Mouse (Mus musculus): ENCODE data around the gene Hltf. TPM values are rescaled to one million over a fixed set of nuclear protein-coding genes. Genes with fewer than 3 reads are reported as not detected.

Hltf gene
- total and polyA plus RNA-seq, 2 experiments, result 1.2 to 15.2 TPM

GRCm38 (mm10) chr3:20127047-20127595 is 69.5 kb downstream of the Hltf start:
- peaks cover 8% of the 10 kb centered on the region for H3K36me3 ChIP-seq (ENCODE audit: control insufficient read depth, insufficient read depth, low read length)
- H3K9ac ChIP-seq (ENCODE audit: low read depth, low read length), result no peak overlapping the region
- no peaks in the 10 kb centered on the region for H3K27me3 ChIP-seq (ENCODE audit: control insufficient read depth, insufficient read depth, low read length)
- H3K27ac ChIP-seq (replicated peaks; ENCODE audit: insufficient read depth, low read depth, low read length), result no peak overlapping the region
- DNase-seq (ENCODE audit: extremely low read depth, low read depth, low spot score), result no peak
- no peak overlapping the region for H3K4me3 ChIP-seq (ENCODE audit: insufficient read depth, low read depth, low read length)
- no peaks in the 10 kb centered on the region for H3K79me2 ChIP-seq (ENCODE audit: control insufficient read depth, insufficient read depth, low read length)
- H3K4me1 ChIP-seq (ENCODE audit: control insufficient read depth, insufficient read depth, low read length), result no peaks in the 10 kb centered on the region
- 97% methylated on average over 2 of the region's 2 CpGs for WGBS
- TF ChIP-seq POLR2A (IDR thresholded peaks at IDR 0.05; ENCODE audit: extremely low read depth, insufficient read depth, low read length) (no peak), CTCF (IDR thresholded peaks at IDR 0.05; ENCODE audit: low read depth, low read length) (no peak)

- DNase-seq (ENCODE audit: extremely low read depth, low read depth, low spot score), result no peak
- WGBS, result 87% methylated on average over 5 of the region's 5 CpGs
- no peaks in the 10 kb centered on the region for H3K27me3 ChIP-seq (ENCODE audit: control insufficient read depth, insufficient read depth, low read length)
Observed at GRCm38 (mm10) chr3:20129491-20129890, 71.9 kb downstream of the Hltf start.

GRCm38 (mm10) chr3:20130456-20131349 is 73.1 kb downstream of the Hltf start:
- H3K36me3 ChIP-seq (ENCODE audit: control insufficient read depth, insufficient read depth, low read length), result no peaks in the 10 kb centered on the region
- no peak for DNase-seq (ENCODE audit: extremely low read depth, low read depth, low spot score)
- no peak for TF ChIP-seq POLR2A (IDR thresholded peaks at IDR 0.05; ENCODE audit: extremely low read depth, insufficient read depth, low read length)
- no peak for TF ChIP-seq CTCF (IDR thresholded peaks at IDR 0.05; ENCODE audit: low read depth, low read length)
- WGBS, result 94% methylated on average over 8 of the region's 8 CpGs
- H3K79me2 ChIP-seq (ENCODE audit: control insufficient read depth, insufficient read depth, low read length), result no peaks in the 10 kb centered on the region
- H3K27me3 ChIP-seq (ENCODE audit: control insufficient read depth, insufficient read depth, low read length), result no peaks in the 10 kb centered on the region
- no peak overlapping the region for H3K9ac ChIP-seq (ENCODE audit: low read depth, low read length)
- no peak overlapping the region for H3K4me3 ChIP-seq (ENCODE audit: insufficient read depth, low read depth, low read length)
- H3K27ac ChIP-seq (replicated peaks; ENCODE audit: insufficient read depth, low read depth, low read length), result no peak overlapping the region
- no peaks in the 10 kb centered on the region for H3K4me1 ChIP-seq (ENCODE audit: control insufficient read depth, insufficient read depth, low read length)

More at GRCm38 (mm10) chr3:20129491-20129890, 71.9 kb downstream of the Hltf start:
- H3K4me3 ChIP-seq (ENCODE audit: insufficient read depth, low read depth, low read length), result no peak overlapping the region
- no peaks in the 10 kb centered on the region for H3K36me3 ChIP-seq (ENCODE audit: control insufficient read depth, insufficient read depth, low read length)
- no peak for TF ChIP-seq CTCF (IDR thresholded peaks at IDR 0.05; ENCODE audit: low read depth, low read length)
- no peak for TF ChIP-seq POLR2A (IDR thresholded peaks at IDR 0.05; ENCODE audit: extremely low read depth, insufficient read depth, low read length)
- no peak overlapping the region for H3K27ac ChIP-seq (replicated peaks; ENCODE audit: insufficient read depth, low read depth, low read length)
- H3K79me2 ChIP-seq (ENCODE audit: control insufficient read depth, insufficient read depth, low read length), result no peaks in the 10 kb centered on the region
- H3K9ac ChIP-seq (ENCODE audit: low read depth, low read length), result no peak overlapping the region
- no peaks in the 10 kb centered on the region for H3K4me1 ChIP-seq (ENCODE audit: control insufficient read depth, insufficient read depth, low read length)

- Histone ChIP-seq H3K27ac (replicated peaks; ENCODE audit: insufficient read depth, low read depth, low read length) (no peak overlapping the region), H3K4me1 (ENCODE audit: control insufficient read depth, insufficient read depth, low read length) (no peaks in the 10 kb centered on the region), H3K27me3 (ENCODE audit: control insufficient read depth, insufficient read depth, low read length) (no peaks in the 10 kb centered on the region), H3K9ac (ENCODE audit: low read depth, low read length) (no peak overlapping the region), H3K79me2 (ENCODE audit: control insufficient read depth, insufficient read depth, low read length) (no peaks in the 10 kb centered on the region), H3K4me3 (ENCODE audit: insufficient read depth, low read depth, low read length) (no peak overlapping the region), H3K36me3 (ENCODE audit: control insufficient read depth, insufficient read depth, low read length) (peaks cover 3% of the 10 kb centered on the region; the same call in 1 of the 2 replicates)
- no peak for DNase-seq (ENCODE audit: extremely low read depth, low read depth, low spot score)
- WGBS, result 70% methylated on average over 2 of the region's 2 CpGs
- TF ChIP-seq CTCF (IDR thresholded peaks at IDR 0.05; ENCODE audit: low read depth, low read length), result no peak
- no peak for TF ChIP-seq POLR2A (IDR thresholded peaks at IDR 0.05; ENCODE audit: extremely low read depth, insufficient read depth, low read length)
Observed at GRCm38 (mm10) chr3:20131350-20131720, 73.7 kb downstream of the Hltf start.

- 85% methylated on average over 1 of the region's 1 CpGs for WGBS
- Histone ChIP-seq H3K36me3 (ENCODE audit: control insufficient read depth, insufficient read depth, low read length) (peaks cover 5% of the 10 kb centered on the region), H3K27me3 (ENCODE audit: control insufficient read depth, insufficient read depth, low read length) (no peaks in the 10 kb centered on the region), H3K27ac (replicated peaks; ENCODE audit: insufficient read depth, low read depth, low read length) (no peak overlapping the region), H3K9ac (ENCODE audit: low read depth, low read length) (no peak overlapping the region), H3K79me2 (ENCODE audit: control insufficient read depth, insufficient read depth, low read length) (no peaks in the 10 kb centered on the region), H3K4me1 (ENCODE audit: control insufficient read depth, insufficient read depth, low read length) (no peaks in the 10 kb centered on the region), H3K4me3 (ENCODE audit: insufficient read depth, low read depth, low read length) (no peak overlapping the region)
- peak; percentile 15 for DNase-seq (ENCODE audit: extremely low read depth, low read depth, low spot score)
- TF ChIP-seq POLR2A (IDR thresholded peaks at IDR 0.05; ENCODE audit: extremely low read depth, insufficient read depth, low read length), result no peak
- no peak for TF ChIP-seq CTCF (IDR thresholded peaks at IDR 0.05; ENCODE audit: low read depth, low read length)
Observed at GRCm38 (mm10) chr3:20132731-20133130, 75.1 kb downstream of the Hltf start.

- no peak overlapping the region for H3K9ac ChIP-seq (ENCODE audit: low read depth, low read length)
- H3K36me3 ChIP-seq (ENCODE audit: control insufficient read depth, insufficient read depth, low read length), result peaks cover 8% of the 10 kb centered on the region
- H3K27me3 ChIP-seq (ENCODE audit: control insufficient read depth, insufficient read depth, low read length), result no peaks in the 10 kb centered on the region
- 73% methylated on average over 1 of the region's 1 CpGs for WGBS
- H3K4me3 ChIP-seq (ENCODE audit: insufficient read depth, low read depth, low read length), result no peak overlapping the region
- H3K79me2 ChIP-seq (ENCODE audit: control insufficient read depth, insufficient read depth, low read length), result no peaks in the 10 kb centered on the region
- no peak for DNase-seq (ENCODE audit: extremely low read depth, low read depth, low spot score)
- TF ChIP-seq POLR2A (IDR thresholded peaks at IDR 0.05; ENCODE audit: extremely low read depth, insufficient read depth, low read length) (no peak), CTCF (IDR thresholded peaks at IDR 0.05; ENCODE audit: low read depth, low read length) (no peak)
- no peaks in the 10 kb centered on the region for H3K4me1 ChIP-seq (ENCODE audit: control insufficient read depth, insufficient read depth, low read length)
- no peak overlapping the region for H3K27ac ChIP-seq (replicated peaks; ENCODE audit: insufficient read depth, low read depth, low read length)
Observed at GRCm38 (mm10) chr3:20133745-20134144, 76.1 kb downstream of the Hltf start.
